Mouse (Mus musculus) C2C12 (cell line): ENCODE data around the gene Pofut2. TPM values are rescaled to one million over a fixed set of nuclear protein-coding genes. Genes with fewer than 3 reads are reported as not detected.

Source experiments
- H3K27me3 ChIP-seq: one replicate; pipeline ENCODE4 v1.6.1; 2011; ENCODE audit not compliant: control insufficient read depth, insufficient read depth, insufficient read length
- H3K36me3 ChIP-seq: one replicate; pipeline ENCODE4 v1.6.1; 2011; ENCODE audit not compliant: control insufficient read depth, insufficient read depth
- H3K4me3 ChIP-seq: one replicate; pipeline ENCODE4 v1.5.1; 2011; ENCODE audit warnings: mild to moderate bottlenecking, control low read depth; ENCODE audit not compliant: poor library complexity, insufficient read depth, severe bottlenecking
- H3K79me2 ChIP-seq: one replicate; pipeline ENCODE4 v1.6.1; 2011; ENCODE audit not compliant: control insufficient read depth, insufficient read depth
- H3K79me3 ChIP-seq: one replicate; pipeline ENCODE4 v1.6.1; 2011; ENCODE audit warnings: low read depth, control low read depth
- H3ac ChIP-seq: one replicate; pipeline ENCODE3; 2011; ENCODE audit warnings: low read depth; ENCODE audit not compliant: control insufficient read depth, insufficient read length
- CEBPB ChIP-seq: IDR thresholded peaks from one replicate; pipeline ENCODE4 v1.6.1; 2011; ENCODE audit warnings: low read depth, mild to moderate bottlenecking, control low read depth, moderate library complexity
- CTCF ChIP-seq: IDR thresholded peaks from one replicate; pipeline ENCODE4 v1.5.1; 2011; ENCODE audit not compliant: control insufficient read depth, insufficient read depth, insufficient read length
- FOSL1 ChIP-seq: IDR thresholded peaks from one replicate; pipeline ENCODE4 v1.8.0; 2011; ENCODE audit warnings: mild to moderate bottlenecking, low read length; ENCODE audit not compliant: poor library complexity, insufficient read depth, severe bottlenecking
- MAX ChIP-seq: IDR thresholded peaks from one replicate; pipeline ENCODE4 v1.6.1; 2011; ENCODE audit warnings: mild to moderate bottlenecking, control low read depth
- MYOD1 ChIP-seq: IDR thresholded peaks from one replicate; pipeline ENCODE4 v1.6.1; 2011; ENCODE audit warnings: low read depth; ENCODE audit not compliant: control insufficient read depth, insufficient read length
- MYOG ChIP-seq: IDR thresholded peaks from one replicate; pipeline ENCODE4 v1.6.1; 2011; ENCODE audit not compliant: control insufficient read depth, insufficient read length; ENCODE audit errors: extremely low read depth
- USF1 ChIP-seq: IDR thresholded peaks from one replicate; pipeline ENCODE4 v1.6.1; 2011; ENCODE audit warnings: low read depth, mild to moderate bottlenecking, control low read depth, moderate library complexity
- polyA plus RNA-seq: library from polyadenylated mRNA; unstranded; fragments of >200 nt; fragmentation: generic; extraction: Trizol; gene quantifications from one replicate; pipeline ENCODE4 v1.2.1, GENCODE M21; 2012; ENCODE audit warnings: missing spikeins

The Pofut2 gene
- polyA plus RNA-seq, 1 experiment, result 105 TPM

GRCm38 (mm10) chr10:77287626-77288025 is 28.6 kb downstream of the Pofut2 start:
- no peaks in the 10 kb centered on the region for H3K36me3 ChIP-seq
- H3K27me3 ChIP-seq, result no peaks in the 10 kb centered on the region
- no peaks in the 10 kb centered on the region for H3K79me2 ChIP-seq
- no peak for TF ChIP-seq CTCF
- TF ChIP-seq MYOG, result no peak
- TF ChIP-seq USF1, result no peak
- no peak for TF ChIP-seq FOSL1
- no peak for TF ChIP-seq MAX
- no peak for TF ChIP-seq MYOD1
- TF ChIP-seq CEBPB, result no peak
- H3K4me3 ChIP-seq, result no peak overlapping the region
- no peaks in the 10 kb centered on the region for H3K79me3 ChIP-seq
- no peak overlapping the region for H3ac ChIP-seq

GRCm38 (mm10) chr10:77288639-77289195 is 29.7 kb downstream of the Pofut2 start:
- Histone ChIP-seq H3K36me3 (no peaks in the 10 kb centered on the region), H3ac (no peak overlapping the region), H3K27me3 (no peaks in the 10 kb centered on the region), H3K79me2 (no peaks in the 10 kb centered on the region), H3K4me3 (no peak overlapping the region), H3K79me3 (no peaks in the 10 kb centered on the region)
- no peak for TF ChIP-seq USF1
- no peak for TF ChIP-seq CTCF
- no peak for TF ChIP-seq FOSL1
- no peak for TF ChIP-seq CEBPB
- TF ChIP-seq MYOG, result no peak
- no peak for TF ChIP-seq MAX
- TF ChIP-seq MYOD1, result no peak

- Histone ChIP-seq H3K27me3 (no peaks in the 10 kb centered on the region), H3K4me3 (no peak overlapping the region), H3K79me2 (no peaks in the 10 kb centered on the region), H3ac (no peak overlapping the region), H3K36me3 (no peaks in the 10 kb centered on the region), H3K79me3 (no peaks in the 10 kb centered on the region)
- TF ChIP-seq FOSL1, result no peak
- TF ChIP-seq MYOG, result no peak
- no peak for TF ChIP-seq CTCF
- TF ChIP-seq MAX, result no peak
- TF ChIP-seq USF1, result no peak
- TF ChIP-seq MYOD1, result no peak
- no peak for TF ChIP-seq CEBPB
Measured at GRCm38 (mm10) chr10:77289559-77289958, 30.5 kb downstream of the Pofut2 start.

GRCm38 (mm10) chr10:77290624-77291366 is 31.8 kb downstream of the Pofut2 start:
- Histone ChIP-seq H3K4me3 (no peak overlapping the region), H3K79me2 (no peaks in the 10 kb centered on the region), H3K79me3 (no peaks in the 10 kb centered on the region), H3K36me3 (no peaks in the 10 kb centered on the region), H3K27me3 (no peaks in the 10 kb centered on the region), H3ac (no peak overlapping the region)
- no peak for TF ChIP-seq MAX
- no peak for TF ChIP-seq FOSL1
- TF ChIP-seq CTCF, result no peak
- no peak for TF ChIP-seq MYOG
- TF ChIP-seq USF1, result no peak
- TF ChIP-seq MYOD1, result no peak
- TF ChIP-seq CEBPB, result no peak

GRCm38 (mm10) chr10:77294691-77295090 is 35.7 kb downstream of the Pofut2 start:
- no peak overlapping the region for H3K4me3 ChIP-seq
- TF ChIP-seq MAX (no peak), USF1 (no peak), FOSL1 (no peak), CEBPB (no peak), MYOG (no peak), CTCF (no peak)
- no peaks in the 10 kb centered on the region for H3K36me3 ChIP-seq
- no peaks in the 10 kb centered on the region for H3K79me2 ChIP-seq
- H3K79me3 ChIP-seq, result no peaks in the 10 kb centered on the region
- H3K27me3 ChIP-seq, result no peaks in the 10 kb centered on the region
- no peak overlapping the region for H3ac ChIP-seq
